Mouse (Mus musculus) cerebral cortex, adult 2 months (tissue): ENCODE measurements around the gene Gramd4.

Experiments used
- WGBS: fragments of 180-500 bp; shearing (Covaris S2); methylation state at CpG from one replicate; pipeline ENCODE4 v1.1.7; 2018; 5-methylcytosine and 5-hydroxymethylcytosine counted together

Gene Gramd4

GRCm38 (mm10) chr15:86070368-86070767 is 12.9 kb downstream of the Gramd4 start:
- 33% methylated on average over 11 of the region's 11 CpGs for WGBS

DNA sequence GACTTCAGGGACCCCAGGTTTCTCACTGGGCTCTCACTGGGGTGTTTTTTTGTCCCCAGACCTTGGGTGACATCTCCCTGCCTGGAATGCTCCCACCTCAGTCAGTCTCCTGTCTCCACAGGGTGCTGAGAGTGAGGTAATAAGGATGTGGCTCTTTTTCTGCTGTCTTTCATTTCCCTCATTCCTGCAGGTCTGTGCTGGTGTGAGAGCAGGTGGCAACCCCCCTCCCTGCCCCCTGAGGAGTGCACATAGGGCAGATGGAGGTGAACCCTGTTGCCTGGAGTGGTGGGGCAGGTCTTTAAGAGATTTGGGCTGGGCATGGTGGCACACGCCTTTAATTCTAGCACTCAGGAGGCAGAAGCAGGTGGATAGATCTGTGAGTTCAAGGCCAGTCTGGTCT is 13.7 kb downstream of the Gramd4 start:
- WGBS, result 88% methylated on average over 1 of the region's 1 CpGs

GRCm38 (mm10) chr15:86074171-86074937 is 16.9 kb downstream of the Gramd4 start:
- 92% methylated on average over 16 of the region's 16 CpGs for WGBS

DNA sequence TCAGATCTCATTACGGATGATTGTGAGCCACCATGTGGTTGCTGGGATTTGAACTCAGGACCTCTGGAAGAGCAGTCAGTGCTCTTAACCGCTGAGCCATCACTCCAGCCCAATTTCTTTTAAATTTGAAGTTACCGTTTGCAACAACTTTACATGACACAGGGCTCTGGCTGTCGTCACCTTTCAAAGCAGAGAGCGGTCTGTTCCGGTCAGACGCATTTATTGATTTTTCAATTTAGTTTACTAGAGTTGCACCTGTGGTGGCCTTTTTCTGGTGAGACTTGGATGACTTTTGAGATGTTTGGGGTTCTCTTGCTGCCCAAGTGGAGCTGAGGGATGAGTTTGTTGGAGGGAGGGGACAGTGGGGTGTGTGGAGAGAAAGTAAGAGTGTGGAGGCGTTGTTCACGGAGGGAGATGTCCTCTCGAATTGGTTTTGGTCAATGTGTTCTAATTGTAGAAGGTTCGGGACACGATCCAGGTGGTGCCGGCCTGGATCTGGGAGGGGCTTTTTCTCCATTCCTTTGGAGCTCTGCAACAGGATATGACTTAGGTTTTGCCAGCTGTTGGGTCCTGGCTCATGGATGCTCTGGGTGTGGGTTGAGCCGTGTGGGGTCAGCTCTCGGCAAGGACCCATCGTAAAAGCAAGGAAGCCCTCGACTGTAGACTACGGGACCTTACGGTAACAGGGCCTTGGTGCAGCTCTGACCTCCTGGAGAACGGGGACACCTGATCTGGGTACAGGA is 18.0 kb downstream of the Gramd4 start:
- 89% methylated on average over 20 of the region's 20 CpGs for WGBS

- WGBS, result 87% methylated on average over 2 of the region's 2 CpGs
Observed at GRCm38 (mm10) chr15:86076048-86076315, 18.5 kb downstream of the Gramd4 start.

GRCm38 (mm10) chr15:86076378-86076777 is 18.9 kb downstream of the Gramd4 start:
- 67% methylated on average over 8 of the region's 8 CpGs for WGBS

- 74% methylated on average over 5 of the region's 5 CpGs for WGBS
Observed at GRCm38 (mm10) chr15:86077934-86078333, 20.4 kb downstream of the Gramd4 start.

- WGBS, result 59% methylated on average over 18 of the region's 18 CpGs
Observed at GRCm38 (mm10) chr15:86078481-86079216, 21.2 kb downstream of the Gramd4 start.

- 53% methylated on average over 5 of the region's 5 CpGs for WGBS
Observed at GRCm38 (mm10) chr15:86079467-86079866, 22.0 kb downstream of the Gramd4 start.

GRCm38 (mm10) chr15:86079876-86080275 is 22.4 kb downstream of the Gramd4 start:
- WGBS, result 71% methylated on average over 4 of the region's 4 CpGs

- 90% methylated on average over 1 of the region's 1 CpGs for whole genome bisulfite sequencing
Observed at GRCm38 (mm10) chr15:86080408-86080807, 22.9 kb downstream of the Gramd4 start.

- 72% methylated on average over 12 of the region's 12 CpGs for WGBS
Observed at GRCm38 (mm10) chr15:86081654-86082053, 24.2 kb downstream of the Gramd4 start.

GRCm38 (mm10) chr15:86082551-86082961 is 25.1 kb downstream of the Gramd4 start:
- 38% methylated on average over 11 of the region's 11 CpGs for WGBS

GRCm38 (mm10) chr15:86083261-86083741 is 25.8 kb downstream of the Gramd4 start:
- 44% methylated on average over 6 of the region's 6 CpGs for WGBS

DNA sequence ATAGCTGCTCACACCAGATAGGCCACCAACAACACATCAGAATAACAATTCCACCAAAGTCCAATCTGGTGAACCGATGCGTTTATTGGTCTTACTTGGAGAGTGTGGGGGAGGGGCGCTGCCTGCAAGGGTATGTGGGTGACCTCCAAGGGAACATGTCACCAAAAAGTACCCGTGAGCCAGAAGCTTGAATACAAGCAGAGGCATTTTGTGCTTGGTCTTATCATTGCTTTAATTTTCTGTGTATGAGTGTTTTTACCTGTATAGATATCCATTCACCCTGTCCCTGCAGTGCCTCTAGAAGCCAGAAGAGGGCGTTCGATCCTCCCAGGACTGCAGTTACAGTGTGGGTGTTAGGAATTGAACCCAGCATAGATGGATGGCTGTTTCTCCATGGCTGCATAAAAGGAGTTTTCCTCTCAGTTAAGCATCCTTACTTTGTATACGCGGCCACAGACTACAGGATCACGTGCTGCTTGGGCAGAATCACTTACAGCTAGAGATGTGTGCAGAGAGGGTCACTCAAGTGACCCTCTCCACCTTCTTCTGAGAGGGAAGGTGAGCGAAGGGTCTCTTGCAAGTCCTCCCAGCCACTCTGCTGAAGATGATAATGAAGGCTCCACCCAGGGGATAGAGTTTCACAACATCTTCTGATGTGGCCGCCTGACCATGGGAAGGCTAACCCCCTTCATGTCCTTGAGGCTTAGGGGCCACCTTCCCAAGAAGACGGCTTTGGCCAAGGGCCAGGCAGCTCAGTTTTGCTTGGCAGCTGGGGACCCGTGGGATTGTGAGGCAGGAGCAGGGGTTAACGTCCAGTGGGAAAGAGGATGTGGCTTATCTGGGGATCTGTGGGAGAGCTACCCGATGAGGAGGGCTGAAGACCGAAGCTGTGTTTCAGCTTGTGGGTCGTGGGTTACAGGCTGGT is 28.1 kb downstream of the Gramd4 start:
- 32% methylated on average over 17 of the region's 17 CpGs for WGBS

DNA sequence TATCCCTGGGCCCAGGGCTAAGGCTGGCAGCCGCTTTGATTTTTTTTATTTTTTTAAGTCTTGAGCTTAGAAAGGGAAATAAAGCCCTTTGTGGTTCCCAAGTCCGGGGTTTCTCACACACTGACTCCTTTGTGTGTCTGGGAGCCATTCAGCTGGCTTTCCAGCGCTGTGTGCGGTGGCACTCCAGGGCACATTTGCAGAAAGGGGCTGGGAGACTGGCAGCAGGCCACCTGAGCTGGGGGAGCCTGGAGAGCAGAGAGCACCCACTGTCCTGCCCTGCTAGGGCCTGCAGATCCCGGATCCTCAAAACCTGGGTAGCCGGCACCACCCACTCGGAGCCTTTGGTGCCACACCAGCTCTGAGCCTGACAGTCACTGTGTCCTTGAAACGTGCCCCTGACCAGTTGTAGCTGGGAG is 28.8 kb downstream of the Gramd4 start:
- WGBS, result 40% methylated on average over 8 of the region's 8 CpGs

GRCm38 (mm10) chr15:86087591-86088149 is 30.2 kb downstream of the Gramd4 start:
- WGBS, result 31% methylated on average over 14 of the region's 14 CpGs

DNA sequence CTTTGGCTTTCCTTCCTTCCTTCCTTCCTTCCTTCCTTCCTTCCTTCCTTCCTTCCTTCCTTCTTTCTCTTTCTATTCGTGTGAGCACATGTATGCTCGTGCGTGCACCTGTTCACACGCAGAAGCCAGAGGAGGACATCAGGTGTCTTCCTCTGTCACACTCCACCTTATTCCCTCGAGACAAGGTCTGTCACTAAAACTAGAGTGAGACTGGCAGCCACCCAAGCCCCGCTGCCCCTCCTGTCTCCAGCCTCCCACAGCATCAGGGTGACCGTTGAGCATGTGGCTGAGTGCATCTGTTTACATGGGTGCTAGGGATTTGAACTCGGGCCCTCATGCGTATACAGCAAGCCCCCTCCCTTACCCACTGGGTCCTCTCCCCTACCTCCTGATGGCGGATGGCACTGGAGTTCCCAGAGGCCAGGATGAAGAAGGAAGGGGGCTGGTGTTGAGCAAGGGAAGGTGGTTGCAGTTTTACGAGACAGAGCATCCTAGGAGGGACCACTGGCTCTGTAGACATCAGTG is 30.8 kb downstream of the Gramd4 start:
- WGBS, result 66% methylated on average over 11 of the region's 11 CpGs

- 66% methylated on average over 13 of the region's 13 CpGs for WGBS
Observed at GRCm38 (mm10) chr15:86089091-86089744, 31.7 kb downstream of the Gramd4 start.

GRCm38 (mm10) chr15:86089991-86090529 is 32.6 kb downstream of the Gramd4 start:
- 43% methylated on average over 11 of the region's 11 CpGs for WGBS
